Mouse (Mus musculus) erythroblast, embryonic 14.5 days (primary cell): Measurements from ENCODE around the gene Zzef1.

Experiments
- GATA1 ChIP-seq: IDR thresholded peaks from 2 replicates; pipeline ENCODE4 v1.6.1; 2012; ENCODE audit warnings: low read length, inconsistent platforms, mixed read lengths
- TAL1 ChIP-seq: IDR thresholded peaks from 3 replicates; pipeline ENCODE4 v1.6.1; 2012; ENCODE audit warnings: low read length, inconsistent platforms, mixed read lengths

DNA sequence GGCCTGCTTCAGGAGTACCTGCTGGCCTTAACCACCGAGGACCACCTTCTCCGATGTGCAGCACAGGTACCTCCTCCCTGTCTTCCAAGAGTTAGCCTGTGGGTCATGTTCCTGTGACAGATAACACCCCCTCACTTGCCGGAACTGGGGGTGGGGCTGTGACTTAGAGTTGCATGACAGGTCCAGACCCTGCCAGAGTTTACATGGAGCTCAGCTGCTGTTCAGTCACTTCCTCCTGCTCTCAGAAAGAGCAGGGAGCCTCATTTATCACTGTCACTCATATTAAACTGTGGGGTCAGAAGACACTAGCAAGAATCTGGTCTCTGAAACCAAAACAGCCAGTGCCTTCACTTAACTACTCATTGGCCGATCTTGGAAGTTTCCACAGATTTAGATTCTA, 127.1 kb downstream of the Zzef1 start:
- TF ChIP-seq TAL1 (no peak), GATA1 (no peak)
